Mouse (Mus musculus) spleen, postnatal 36 days (tissue): Measurements from ENCODE around the gene Metap1.

Experiments
- DNase-seq, 2 experiments: peaks; one replicate each; pipeline ENCODE4 v3.0.0; 2022; ENCODE audit warnings: low spot score in 2 of 2, mixed read lengths in 1 of 2

Metap1 gene

DNA sequence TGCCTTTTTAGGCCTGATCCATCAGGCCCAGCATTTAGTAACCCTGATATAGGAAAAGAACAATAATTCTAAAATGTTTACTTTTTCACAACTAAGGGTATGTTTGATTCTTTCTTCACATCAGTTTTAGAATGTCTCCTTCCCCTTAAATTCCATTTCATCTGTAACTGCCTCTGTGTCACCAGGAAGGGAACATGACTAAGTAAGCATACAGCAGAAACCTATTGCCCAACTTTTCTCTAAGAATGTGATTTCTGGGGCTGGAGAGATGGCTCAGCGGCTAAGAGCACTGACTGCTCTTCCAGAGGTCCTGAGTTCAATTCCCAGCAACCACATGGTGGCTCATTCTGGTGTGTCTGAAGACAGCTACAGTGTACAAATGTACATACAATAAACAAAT is 35.1 kb downstream of the Metap1 start:
- no peak for DNase-seq

DNA sequence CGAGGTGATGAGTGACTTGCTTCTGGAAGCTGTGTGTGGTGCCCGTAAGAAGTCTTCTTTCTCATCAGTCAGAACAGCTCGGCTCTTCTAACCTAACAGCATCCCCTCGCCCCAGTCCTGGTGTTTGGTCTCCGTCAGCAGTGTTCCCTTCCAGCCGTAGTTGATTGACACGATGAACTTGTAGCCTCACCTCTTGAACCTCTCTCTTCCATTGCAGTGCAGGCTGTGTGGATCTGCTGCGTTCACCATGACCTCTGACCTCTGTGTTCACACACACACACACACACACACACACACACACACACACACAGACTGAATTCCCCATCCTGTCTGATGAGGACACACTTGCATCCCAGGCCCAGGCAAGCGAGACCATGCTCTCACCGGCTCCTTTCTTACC is 37.1 kb downstream of the Metap1 start:
- DNase-seq, result no peak

DNA sequence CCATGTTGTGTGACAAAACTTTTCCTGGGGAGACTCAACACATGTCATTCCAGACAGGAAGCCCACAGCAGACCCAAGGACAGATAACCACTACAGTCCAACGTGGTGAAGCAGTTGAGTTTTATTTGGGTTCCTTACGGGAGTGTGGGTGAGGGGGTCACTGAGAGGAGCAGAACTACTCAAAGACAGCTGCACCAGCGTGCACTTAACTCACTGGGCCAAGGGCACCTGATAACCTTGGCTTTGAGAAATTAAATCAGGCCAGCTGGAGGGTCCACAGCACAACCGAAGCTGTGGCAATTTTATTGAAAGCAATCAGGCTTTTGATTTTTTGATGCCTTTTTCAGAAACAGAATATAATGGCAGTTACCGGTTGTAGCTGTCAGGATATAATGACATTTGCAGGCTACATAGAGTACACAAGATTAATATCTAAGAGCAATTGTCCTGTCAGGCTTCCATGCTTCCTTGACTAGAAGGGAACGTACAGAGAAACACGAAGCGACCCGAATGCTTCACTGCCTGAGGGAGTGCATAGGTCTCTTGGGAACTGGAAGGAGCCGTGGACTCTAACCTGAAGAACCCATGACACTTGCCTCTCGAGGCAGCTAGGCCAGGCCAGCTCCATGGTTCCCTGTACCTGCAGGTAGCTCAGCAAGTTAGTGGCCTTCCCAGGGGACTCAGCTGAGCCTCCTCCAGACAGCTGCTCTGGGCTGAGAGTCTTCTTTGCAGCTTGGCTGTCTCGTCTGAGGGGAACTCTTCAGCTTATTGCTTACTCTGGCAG is 41.0 kb downstream of the Metap1 start:
- DNase-seq, result no peak

DNA sequence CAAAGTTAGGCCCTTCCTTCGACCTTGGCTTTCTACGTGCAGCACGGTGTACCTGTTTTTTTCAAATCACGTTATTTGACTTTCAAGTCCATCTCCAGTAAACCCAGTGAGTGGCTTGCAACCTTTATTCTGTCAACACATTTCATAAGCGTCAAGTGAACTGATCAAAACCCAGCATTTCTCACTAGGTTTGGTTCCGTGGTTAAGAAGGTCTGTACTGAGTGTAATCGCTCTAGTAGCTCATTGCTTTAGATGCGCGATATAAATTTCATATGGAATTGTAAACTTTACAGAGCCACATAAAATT is 45.9 kb downstream of the Metap1 start:
- DNase-seq, result no peak

DNA sequence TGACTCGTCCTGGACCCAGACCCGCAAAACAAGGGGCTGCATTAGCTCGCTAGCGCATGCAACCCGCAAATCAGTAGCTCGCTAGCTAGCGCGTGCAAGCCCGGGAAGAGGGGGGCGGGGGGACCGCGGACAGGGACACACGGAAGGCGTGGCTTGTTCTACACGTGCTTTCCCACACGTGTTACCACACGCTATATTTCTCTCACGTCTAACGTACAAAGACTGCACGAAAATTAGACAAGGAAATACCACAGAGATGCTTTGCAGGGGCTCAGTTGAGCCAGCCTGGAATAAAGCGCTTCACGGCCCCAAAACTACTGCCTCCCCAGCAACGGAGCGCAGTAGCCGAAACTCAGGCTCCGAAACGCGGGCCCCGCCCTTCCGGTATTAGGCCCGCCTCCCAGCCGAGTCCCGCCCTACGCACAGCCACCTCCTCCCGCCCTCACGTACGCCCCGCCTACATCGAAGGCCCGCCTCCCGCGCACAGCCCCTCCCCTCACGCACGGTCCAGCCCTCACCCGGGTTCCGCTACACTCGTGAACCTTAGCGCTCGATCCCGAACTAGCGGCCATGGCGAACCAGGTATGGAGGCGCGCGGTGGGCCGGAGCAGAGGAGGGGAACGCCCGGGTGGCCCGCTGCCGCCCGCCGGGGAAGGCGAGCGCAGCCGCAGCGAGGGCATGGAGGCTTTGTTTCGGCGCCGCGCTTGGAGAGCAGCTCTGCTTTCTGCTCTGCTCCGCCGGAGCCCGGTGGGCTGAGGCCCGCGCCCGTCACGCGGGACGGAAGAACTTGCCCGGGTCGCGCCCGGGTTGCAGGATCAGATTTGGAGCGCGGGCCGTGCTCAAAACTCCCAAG is 46.5 kb downstream of the Metap1 start, which contains the start of gene Adh5:
Gene Adh5, plus strand, starts transcription at position 482 of the 853 bp plus-strand sequence.
- DNase-seq, result peak; percentile 89

DNA sequence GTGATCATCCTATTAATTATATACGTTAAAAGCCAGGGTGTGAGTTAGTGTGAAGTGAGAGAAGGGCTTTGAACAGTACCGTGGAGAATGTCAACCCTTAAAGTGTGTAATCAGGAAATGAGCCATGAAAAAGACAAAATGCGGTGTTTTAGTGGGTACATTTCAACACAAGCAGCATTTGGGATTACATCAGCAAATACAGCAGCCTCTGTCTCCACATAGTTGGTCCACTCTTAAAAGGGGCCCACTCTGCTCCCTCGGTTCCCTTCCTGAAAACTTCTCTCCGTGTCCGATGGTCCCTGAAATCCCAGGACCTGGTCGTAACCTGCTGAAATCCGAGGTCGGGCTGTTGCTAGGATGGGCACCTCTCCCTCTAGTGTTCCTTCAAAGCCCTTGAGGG is 47.1 kb downstream of the Metap1 start:
- no peak for DNase-seq

DNA sequence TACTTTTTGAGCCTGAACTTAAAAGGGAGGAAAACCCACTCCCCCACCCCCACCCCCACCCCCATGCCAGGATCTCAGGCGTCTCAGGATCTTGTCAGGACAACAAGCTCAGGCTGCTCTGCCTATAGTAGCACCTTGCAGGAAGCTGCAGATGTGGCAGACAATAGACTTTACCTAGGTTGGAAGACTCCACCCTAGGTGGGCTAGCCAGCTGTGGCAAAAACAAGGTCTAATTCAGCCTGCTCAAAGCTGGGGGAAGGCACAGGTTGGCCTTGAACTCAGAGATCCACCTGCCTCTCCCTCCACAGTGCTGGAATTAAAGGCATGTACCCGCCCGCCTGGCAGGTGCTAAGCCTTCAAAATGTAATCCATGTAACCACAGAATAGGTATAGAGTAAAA is 50.6 kb downstream of the Metap1 start:
- DNase-seq, result no peak

DNA sequence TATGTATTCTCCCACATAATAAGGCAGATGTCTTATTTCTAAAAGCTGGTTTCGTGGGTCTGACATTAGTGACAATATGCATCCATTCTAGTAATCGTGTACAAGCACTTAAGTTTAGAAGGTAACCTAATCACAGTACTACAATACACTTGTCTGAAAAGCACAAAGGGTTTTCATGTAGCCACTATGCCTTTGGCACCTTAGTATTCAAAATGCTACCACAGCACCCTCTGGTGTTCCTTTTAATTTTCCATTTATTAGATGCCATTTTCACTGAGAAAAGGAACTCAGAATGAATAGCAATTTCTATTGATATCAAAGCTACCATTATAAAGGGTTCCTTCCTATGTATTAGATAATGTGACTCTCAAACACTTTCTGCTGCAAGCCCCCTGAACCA is 57.5 kb downstream of the Metap1 start:
- DNase-seq, result no peak

DNA sequence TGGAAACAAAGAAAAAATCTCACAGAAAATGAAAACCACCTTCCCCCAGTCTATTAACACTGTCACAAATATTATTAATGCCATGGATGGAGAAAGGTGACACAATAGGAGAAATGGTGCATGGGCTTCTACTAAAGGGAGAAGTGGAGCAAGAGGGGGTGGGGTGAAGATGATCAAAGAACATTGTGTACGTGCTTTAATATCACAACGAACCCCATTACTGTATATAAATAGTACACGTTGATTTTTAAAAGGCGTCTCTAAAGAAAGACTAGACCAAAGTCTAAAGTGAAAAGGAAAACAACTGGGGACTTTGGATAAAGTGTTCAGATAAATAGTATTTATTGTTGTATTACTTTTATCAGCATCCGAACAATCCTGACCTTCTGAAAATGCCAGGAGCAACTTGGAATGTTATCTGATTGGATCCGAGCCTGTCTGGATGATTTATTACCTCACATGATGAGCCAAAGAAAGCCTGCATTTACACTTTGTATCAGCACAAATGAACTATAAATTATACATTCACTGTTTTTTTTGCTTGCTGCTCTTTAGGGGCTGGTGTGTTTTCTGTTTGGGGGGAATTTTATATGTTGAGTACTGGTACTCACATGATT is 58.8 kb downstream of the Metap1 start:
- no peak for DNase-seq

DNA sequence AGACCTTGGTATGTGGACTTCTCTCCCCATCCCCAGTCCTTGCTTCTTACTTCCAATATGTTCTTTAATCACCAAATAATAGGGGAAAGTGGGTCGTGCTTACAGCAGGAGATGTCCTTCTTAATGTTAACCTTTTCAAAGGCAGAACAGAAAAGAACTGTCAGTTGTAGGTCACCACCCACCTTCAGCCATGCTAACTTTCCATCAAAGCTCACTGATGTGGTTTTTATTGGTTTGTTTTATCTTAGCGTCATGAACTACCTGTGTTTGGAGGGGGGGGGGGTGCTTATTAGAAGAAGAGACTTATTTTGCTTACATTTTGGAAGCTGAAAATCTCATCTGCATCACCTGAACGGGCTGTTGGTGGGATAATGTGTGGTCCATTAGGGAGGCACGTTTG is 65.1 kb downstream of the Metap1 start:
- no peak for DNase-seq

DNA sequence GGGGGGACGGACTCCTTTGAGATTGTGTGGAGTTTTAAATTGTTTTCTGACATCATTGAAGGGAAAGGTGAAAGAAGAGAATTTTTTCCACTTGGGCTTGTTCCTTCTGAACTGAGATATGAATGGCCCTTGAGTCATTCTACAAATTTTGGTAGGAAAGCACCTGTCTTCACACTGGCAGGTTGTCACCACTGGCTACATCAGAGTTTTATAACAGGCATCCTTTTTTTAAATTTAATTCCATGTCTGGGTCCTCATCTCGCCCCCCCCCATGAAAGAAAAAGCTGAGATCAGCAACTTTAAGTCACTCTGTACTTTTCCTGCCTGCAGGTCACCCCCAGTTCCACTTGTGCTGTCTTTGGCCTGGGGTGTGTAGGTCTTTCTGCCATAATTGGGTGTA is 65.7 kb downstream of the Metap1 start:
- DNase-seq, result no peak

DNA sequence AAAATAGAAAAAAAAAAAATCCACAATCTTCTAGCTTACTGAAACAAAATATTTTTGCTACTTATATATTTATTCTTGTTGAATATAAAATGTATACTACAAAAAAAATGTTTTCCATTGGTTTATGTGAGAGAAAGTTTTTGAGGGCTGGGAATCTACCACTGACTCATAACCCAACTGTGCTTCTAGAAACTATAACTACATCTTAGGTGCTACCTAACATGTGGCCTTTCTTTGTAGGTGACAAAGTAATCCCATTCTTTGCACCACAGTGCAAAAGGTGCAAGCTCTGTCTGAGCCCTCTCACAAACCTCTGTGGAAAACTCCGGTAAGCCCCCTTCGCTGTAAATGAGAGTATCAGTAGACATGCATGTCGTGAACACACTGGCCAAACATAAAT is 68.9 kb downstream of the Metap1 start:
- DNase-seq, result no peak

DNA sequence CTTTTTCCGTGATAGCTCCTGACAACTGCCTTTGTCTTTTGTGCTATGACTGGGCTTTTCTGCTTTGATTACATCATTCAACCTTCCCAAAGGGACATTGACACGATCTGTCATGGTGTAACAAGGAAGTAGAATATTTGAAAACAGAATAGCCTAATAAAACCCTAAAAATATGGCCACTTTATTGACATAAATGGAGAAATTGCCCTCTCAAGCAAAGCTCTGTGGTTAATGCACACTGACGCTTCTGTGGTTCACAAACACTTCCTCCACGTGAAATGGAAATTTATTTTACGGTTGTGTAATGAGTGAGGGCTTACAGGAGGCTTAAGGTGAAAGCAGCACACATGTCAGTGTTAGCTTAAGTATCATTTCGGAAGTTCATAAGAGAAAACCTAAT is 69.9 kb downstream of the Metap1 start:
- DNase-seq, result no peak

DNA sequence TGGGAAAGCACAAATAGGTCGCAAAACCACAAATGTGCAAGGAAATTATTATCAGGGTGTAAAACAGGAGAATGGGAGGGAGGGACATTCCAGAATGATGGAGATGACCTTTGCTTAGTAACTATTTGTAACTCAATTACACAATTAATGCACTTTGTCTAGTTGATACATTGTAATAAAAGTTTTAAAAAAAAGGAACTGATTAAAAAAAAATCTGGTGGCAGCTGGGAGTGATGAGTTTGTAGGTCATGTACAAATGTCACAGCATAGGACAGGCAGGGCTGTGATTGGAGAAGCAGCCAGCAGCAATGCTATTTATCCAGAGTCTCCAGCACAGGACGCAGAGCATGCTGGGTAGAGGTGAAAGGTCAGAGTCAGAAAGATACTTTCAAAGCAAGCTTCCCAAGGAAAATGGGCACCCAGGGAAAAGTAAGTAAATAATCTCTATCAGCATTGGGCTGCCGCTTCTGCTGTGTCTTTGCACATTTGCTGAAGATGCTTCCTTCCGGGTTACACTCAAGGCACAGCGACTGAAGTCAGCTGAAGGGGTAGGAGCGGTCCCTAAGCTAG is 74.1 kb downstream of the Metap1 start, which contains the start of gene Adh4:
Gene Adh4, plus strand, starts transcription at position 346 of the 570 bp plus-strand sequence.
- DNase-seq, result no peak

DNA sequence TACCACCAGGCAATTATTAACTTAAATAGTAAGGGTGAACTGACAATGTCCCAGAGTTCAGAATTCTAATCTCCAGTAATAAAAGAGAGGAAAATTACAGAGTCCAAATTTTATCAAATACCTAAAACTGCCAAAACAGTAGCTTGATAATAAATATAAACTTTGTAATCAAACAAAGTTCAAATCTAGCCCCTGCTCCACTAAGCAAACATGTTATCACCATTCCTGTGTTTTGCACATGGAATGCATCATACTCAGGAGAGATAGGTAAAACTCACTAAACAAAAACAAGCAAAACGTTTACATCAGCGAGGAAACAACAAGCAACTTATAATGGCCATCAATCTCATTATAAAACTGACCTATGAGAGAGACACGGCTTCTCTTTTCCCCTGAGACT is 79.1 kb downstream of the Metap1 start:
- DNase-seq, result no peak

DNA sequence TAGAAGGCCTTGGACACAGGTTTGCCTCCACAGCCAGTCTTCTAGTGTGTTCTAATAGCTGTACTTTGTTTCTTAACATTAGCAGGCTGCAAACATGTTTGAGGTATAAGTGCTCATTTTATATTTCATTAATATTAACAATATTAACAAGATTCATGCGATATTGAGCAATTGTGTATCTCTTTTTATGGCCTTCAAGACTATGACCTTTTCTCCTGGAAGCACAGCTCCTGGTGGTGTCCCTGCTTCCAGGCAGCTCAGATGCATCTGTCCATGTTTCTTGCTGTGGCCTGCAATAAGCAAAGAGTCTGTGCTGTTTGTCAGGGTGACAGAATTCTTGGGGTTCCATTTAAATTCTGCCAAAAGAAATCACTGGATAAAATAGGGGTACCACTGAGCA is 79.7 kb downstream of the Metap1 start:
- no peak for DNase-seq
